Mouse (Mus musculus): ENCODE data around the gene Gm17662. TPM values are rescaled to one million over a fixed set of nuclear protein-coding genes. Genes with fewer than 3 reads are reported as not detected.

The Gm17662 gene
- total RNA-seq, 4 experiments from 2014 or later, result not detected

- DNase-seq (ENCODE audit: low spot score in 2 of 2), result no peak
Measured at GRCm38 (mm10) chr4:104887486-104887885, 30.4 kb downstream of the Gm17662 start.

GRCm38 (mm10) chr4:104888499-104889262 is 31.6 kb downstream of the Gm17662 start:
- DNase-seq (ENCODE audit: low spot score in 2 of 2), result no peak

- DNase-seq (ENCODE audit: low spot score in 2 of 2), result no peak
Measured at GRCm38 (mm10) chr4:104891708-104892107, 34.6 kb downstream of the Gm17662 start.

GRCm38 (mm10) chr4:104893588-104893987 is 36.5 kb downstream of the Gm17662 start:
- no peak for DNase-seq (ENCODE audit: low spot score in 2 of 2)

GRCm38 (mm10) chr4:104894004-104894734 is 37.0 kb downstream of the Gm17662 start:
- peak; percentile 48 to 68 for DNase-seq (ENCODE audit: low spot score in 2 of 2)

- DNase-seq (ENCODE audit: low spot score in 2 of 2), result no peak
Measured at GRCm38 (mm10) chr4:104902836-104903235, 45.7 kb downstream of the Gm17662 start.

GRCm38 (mm10) chr4:104905049-104905448 is 47.9 kb downstream of the Gm17662 start:
- no peak for DNase-seq (ENCODE audit: low spot score in 2 of 2)

Other genes starting within 250 kb of the Gm17662 start
- gene C8b, start 91.0 kb upstream of the Gm17662 start, total RNA-seq (2022), result under 1 TPM in 1 of 4 experiments, not detected in 3; 0.21 TPM
- not detected for gene C8a, start 19.1 kb downstream of the Gm17662 start, total RNA-seq (2022)
- gene Fyb2, start 56.1 kb downstream of the Gm17662 start, total RNA-seq (2022), result 1 to 10 TPM; 2.3 to 3.3 (median 2.6) TPM